Mouse (Mus musculus) ovary, adult 18-20 months (tissue): ENCODE measurements at regions not wholly inside any gene's neighbourhood (a gene's known extent, or its start where the extent isn't known, plus 50 kb on each side); places are given as distances from the start of the nearest gene placed in this dataset.

Source experiments
- DNase-seq: peaks from one replicate; pipeline ENCODE4 v3.0.0; 2022; ENCODE audit warnings: low spot score, mixed read lengths

- DNase-seq, result no peak
Observed at GRCm38 (mm10) chr5:126735733-126736132, 505.9 kb upstream of the Tmem132c start.

GRCm38 (mm10) chr5:126737681-126738080 is 503.9 kb upstream of the Tmem132c start:
- no peak for DNase-seq

- DNase-seq, result no peak
Observed at GRCm38 (mm10) chr5:126740861-126741410, 500.7 kb upstream of the Tmem132c start.

GRCm38 (mm10) chr5:126755107-126755506 is 486.5 kb upstream of the Tmem132c start:
- no peak for DNase-seq

GRCm38 (mm10) chr5:126765037-126765707 is 476.4 kb upstream of the Tmem132c start:
- DNase-seq, result no peak

- no peak for DNase-seq
Observed at GRCm38 (mm10) chr5:126769031-126769430, 472.6 kb upstream of the Tmem132c start.

- DNase-seq, result peak; percentile 61
Observed at GRCm38 (mm10) chr5:126787706-126788610, 453.6 kb upstream of the Tmem132c start.

- no peak for DNase-seq
Observed at GRCm38 (mm10) chr5:126799698-126800279, 441.8 kb upstream of the Tmem132c start.

GRCm38 (mm10) chr5:126806656-126807055 is 435.0 kb upstream of the Tmem132c start:
- DNase-seq, result no peak

GRCm38 (mm10) chr5:126816069-126816468 is 425.5 kb upstream of the Tmem132c start:
- DNase-seq, result no peak

GRCm38 (mm10) chr5:126835440-126835839 is 406.2 kb upstream of the Tmem132c start:
- no peak for DNase-seq

GRCm38 (mm10) chr5:126842606-126843005 is 399.0 kb upstream of the Tmem132c start:
- no peak for DNase-seq

GRCm38 (mm10) chr5:126862078-126862477 is 379.5 kb upstream of the Tmem132c start:
- DNase-seq, result no peak

GRCm38 (mm10) chr5:126875842-126876241 is 365.8 kb upstream of the Tmem132c start:
- no peak for DNase-seq

- DNase-seq, result no peak
Observed at GRCm38 (mm10) chr5:126890710-126891109, 350.9 kb upstream of the Tmem132c start.

GRCm38 (mm10) chr5:126893063-126893462 is 348.5 kb upstream of the Tmem132c start:
- DNase-seq, result no peak

GRCm38 (mm10) chr5:126910084-126910483 is 331.5 kb upstream of the Tmem132c start:
- no peak for DNase-seq

GRCm38 (mm10) chr5:126917300-126917699 is 324.3 kb upstream of the Tmem132c start:
- no peak for DNase-seq

GRCm38 (mm10) chr5:126933466-126933865 is 308.1 kb upstream of the Tmem132c start:
- DNase-seq, result no peak

GRCm38 (mm10) chr5:126944861-126945260 is 296.7 kb upstream of the Tmem132c start:
- DNase-seq, result no peak

- DNase-seq, result no peak
Observed at GRCm38 (mm10) chr5:126954189-126954588, 287.4 kb upstream of the Tmem132c start.

GRCm38 (mm10) chr5:126954634-126955033 is 287.0 kb upstream of the Tmem132c start:
- DNase-seq, result no peak
